Mouse (Mus musculus) layer of hippocampus, adult 9-10 months (tissue): ENCODE measurements around the gene Cfap45.

Experiments
- DNase-seq: peaks from one replicate; pipeline ENCODE4 v3.0.0; 2022; ENCODE audit warnings: low spot score

Cfap45 gene

GRCm38 (mm10) chr1:172520576-172521440 is at the start of gene Cfap45:
Gene Cfap45, plus strand, starts transcription at chr1:172520801.
- DNase-seq, result no peak

DNA sequence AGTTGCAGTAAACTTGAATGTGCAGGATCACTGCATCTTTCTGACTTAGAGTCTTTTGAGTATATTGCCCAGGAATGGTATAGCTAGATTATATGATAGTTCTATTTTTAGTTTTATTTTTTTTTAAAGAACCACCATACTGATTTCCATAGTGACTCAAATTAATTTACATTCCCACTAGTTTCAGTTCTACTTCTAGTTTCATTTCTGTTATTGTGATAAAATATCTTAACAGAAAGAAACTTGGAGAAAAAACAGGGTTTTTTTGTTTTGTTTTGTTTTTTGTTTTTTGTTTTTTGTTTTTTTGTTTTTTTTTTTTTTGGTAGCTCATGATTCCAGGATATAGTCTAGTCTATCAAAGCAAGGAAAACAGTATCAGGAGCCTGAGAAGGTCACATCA is 47.7 kb upstream of the Cfap45 start:
- no peak for DNase-seq

DNA sequence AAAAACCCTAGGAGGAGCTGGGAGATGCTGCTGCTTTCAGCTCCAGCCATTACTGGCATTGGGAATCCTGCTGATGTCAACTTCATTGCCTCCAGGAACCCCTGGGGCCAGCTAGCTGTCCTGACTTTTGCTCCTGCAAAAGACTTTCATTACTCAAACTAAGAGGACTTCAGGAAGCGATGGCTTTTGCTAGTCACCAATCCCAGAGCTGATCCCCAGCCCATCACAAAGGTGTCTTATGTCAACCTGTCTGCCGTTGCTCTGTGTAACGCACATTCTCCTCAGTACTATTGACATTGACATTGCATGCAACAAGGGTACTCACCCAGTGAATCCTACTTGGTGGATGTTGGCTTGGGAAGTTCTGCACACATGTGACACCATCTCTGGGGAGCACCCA is 46.4 kb upstream of the Cfap45 start:
- DNase-seq, result no peak

GRCm38 (mm10) chr1:172475054-172475741 is 45.4 kb upstream of the Cfap45 start, which contains the start of gene Slamf9:
Gene Slamf9, plus strand, starts transcription at chr1:172475358.
- peak; percentile 11 for DNase-seq

- no peak for DNase-seq
Measured at GRCm38 (mm10) chr1:172478020-172478419, 42.6 kb upstream of the Cfap45 start.

- no peak for DNase-seq
Measured at GRCm38 (mm10) chr1:172480376-172480775, 40.2 kb upstream of the Cfap45 start.

DNA sequence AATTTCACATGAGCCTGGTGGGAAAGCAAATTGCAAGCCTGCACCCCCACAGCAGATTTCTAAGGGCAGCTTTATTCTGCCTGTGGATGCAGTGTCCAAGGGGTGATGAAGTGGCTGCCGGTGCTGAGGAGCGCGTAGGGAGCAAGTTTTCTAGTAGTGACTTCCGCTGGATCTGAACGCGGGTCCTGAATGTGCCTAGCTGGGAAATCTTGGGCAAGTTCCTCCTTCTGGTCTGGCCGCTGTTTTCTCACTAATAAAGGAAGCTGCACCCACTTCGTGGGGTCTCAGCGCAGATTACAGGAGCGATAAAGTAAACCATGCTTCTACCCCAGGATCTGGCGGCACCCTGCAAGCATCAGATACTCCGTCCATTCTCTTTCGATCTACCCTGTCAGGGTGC is 39.5 kb upstream of the Cfap45 start:
- no peak for DNase-seq

DNA sequence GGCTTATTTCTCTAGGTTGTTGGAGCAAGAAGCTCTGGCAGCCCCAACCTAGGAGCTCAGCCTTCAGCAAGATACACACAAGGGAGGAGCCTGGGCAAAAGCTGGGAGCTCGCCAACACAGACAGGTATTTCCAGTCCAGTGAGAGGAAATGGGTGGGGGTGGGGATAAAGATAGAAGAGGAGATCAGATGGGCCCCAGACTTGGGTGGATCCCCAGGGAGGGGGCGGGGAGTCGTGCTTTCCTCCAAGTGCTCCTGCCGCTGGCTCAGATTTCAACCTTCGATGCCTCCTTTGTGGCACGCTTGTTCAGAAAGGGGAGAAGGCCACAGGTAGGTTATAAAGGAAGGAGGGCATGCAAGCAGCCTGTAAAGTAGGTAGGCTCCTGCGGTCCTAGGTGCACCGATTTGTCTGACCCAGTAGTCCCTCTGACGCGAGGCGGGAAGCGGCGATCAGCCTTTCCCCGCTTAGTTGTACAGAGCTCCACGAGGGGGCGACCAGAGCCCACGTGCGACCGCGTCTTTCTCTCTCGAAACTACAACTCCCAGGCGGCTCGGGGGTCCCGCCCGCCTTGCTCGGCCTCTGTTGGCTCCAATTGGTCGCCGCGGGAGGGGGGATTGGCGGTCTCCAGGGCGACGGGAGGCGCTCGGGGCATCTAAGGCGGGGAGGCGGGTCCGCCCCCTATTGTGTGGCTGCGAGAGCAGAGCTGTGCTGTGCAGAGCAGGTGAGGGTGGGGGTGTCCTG is 38.9 kb upstream of the Cfap45 start, which contains the start of gene Igsf9:
Gene Igsf9 (plus strand): TSS at position 249 of the 741 bp plus-strand sequence.
- DNase-seq, result peak; percentile 61

DNA sequence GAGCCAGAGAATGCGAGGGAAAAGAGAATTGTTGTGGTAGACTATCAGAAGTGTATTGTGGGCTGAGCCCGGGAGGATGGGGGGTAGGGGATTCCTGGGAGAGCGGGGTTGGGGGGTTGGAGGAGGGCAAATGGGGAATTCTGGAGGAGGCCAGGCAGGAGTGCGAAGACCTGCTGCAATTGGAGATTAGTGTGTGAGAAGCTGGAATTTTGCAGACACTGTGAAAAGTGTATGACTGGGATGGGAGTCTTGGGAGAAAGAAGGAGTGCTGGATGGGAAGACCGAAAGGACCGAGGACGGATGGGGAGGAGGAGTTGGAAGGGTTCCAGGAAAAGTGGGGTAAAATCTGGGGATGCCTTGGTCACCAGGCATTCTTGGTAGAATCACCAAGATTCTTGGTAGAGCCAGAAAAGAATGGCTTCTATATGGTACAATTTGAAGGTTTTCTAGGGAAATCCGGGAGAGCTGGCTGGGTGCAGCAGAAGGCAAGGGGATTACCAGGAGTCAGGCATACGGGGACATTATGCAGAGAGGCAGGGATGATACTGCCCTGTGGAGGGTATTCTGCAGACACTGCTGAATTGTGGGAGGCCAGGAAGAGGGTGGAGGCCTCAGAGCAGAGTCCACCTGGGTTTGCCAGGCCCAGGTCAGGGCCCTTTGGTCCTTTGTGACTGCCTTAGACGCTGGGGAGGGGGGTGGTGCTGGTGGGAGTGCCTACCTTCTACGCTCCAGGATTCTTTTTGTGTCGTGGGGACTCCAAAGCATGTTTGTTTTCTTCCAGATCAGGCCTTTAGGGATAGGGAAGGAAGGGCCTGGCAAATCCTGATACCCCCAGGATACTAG is 37.9 kb upstream of the Cfap45 start:
- no peak for DNase-seq

DNA sequence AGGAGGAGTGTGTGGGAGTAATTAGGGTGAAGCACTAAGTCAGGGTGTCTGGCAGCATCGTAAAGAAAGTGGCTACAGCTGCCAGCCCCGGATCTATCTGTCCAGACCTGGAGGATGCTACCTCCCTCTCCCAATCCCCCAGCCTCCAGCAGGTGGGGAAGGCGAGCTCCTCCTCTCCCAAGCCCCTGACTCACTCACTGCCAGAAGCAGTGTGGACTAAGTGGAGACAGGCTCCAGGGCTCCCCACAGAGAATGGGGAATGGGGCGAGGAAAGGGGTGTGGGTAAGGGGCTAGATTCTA is 37.3 kb upstream of the Cfap45 start:
- DNase-seq, result no peak

- no peak for DNase-seq
Measured at GRCm38 (mm10) chr1:172484236-172484635, 36.4 kb upstream of the Cfap45 start.

GRCm38 (mm10) chr1:172484671-172485070 is 35.9 kb upstream of the Cfap45 start:
- DNase-seq, result no peak

DNA sequence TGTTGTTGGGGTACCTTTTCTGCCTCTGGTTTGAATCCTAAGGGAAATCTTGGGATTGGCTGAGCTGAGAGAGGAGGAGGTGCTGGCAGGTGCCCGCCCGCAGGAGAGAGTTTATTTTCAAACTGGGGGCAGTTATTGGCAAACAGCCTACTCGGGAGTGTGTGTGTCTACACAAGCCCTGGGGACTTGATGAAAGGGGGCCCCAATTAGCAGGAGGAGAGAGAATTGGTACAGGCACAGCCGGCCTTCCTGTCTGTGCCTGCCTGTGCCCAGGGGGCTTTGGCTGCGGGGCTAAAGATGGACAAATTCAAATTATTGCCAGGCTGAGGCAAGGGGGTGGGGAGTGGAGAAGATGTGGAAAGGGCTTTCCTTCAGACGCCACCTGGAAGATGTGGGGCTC is 34.8 kb upstream of the Cfap45 start:
- no peak for DNase-seq

DNA sequence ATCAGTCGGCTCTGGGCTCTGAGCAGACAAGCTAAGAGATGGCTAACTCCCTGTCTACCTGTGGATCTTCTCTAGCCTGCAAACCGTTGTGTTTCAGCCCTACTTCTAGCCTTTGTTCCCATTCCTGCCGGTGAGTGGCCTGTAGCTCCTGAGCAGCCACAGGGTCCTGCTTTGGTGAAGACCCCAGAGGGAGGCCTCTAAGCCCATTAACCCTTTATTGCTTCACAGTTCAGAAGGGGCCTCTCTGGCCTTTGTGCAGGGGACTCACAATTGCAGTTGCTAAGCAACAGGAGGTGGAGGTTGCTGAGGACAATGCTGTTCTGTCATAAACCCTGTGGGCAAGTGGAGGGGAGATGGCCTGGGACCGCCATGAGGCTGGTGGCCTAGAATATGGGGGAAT is 34.4 kb upstream of the Cfap45 start:
- DNase-seq, result no peak

DNA sequence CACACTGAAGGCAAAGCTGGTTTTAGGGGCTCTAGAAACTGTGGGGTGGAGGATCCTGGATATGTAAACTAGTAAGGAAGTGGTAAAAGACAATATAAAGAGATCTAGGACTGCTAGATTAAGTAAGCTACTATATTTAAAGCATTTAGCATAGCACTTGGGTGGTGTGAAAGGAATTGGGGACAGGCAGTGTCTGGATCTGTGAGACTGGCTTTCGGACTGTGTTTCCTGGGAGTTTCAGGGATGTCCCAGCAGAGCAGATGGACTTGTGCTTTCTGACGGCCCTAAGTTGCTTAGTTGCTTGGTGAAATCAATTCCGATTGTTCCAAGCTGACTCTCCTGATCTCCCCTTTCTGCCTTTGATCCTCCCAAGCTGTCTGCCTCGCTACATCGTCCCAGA is 34.0 kb upstream of the Cfap45 start:
- no peak for DNase-seq

DNA sequence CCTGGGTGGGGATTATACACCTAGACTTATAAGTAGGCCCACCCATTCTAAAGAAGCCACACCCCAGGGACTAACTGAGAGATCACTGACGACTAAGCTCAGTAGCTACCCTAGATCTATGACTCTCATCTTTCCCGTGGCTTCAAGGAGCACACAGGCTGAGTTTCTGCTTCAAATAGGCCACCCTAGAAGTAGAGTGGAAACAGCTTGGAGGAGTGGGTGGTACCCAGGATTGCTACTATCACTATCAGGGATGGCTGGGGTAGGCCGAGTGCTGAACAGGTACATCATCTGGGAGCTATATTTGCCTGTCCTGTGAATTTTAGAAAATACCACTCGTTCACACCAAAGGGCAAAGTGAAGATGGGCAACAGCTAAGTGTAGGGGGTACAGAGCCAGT is 32.7 kb upstream of the Cfap45 start:
- DNase-seq, result no peak

- DNase-seq, result no peak
Measured at GRCm38 (mm10) chr1:172488831-172489230, 31.8 kb upstream of the Cfap45 start.

DNA sequence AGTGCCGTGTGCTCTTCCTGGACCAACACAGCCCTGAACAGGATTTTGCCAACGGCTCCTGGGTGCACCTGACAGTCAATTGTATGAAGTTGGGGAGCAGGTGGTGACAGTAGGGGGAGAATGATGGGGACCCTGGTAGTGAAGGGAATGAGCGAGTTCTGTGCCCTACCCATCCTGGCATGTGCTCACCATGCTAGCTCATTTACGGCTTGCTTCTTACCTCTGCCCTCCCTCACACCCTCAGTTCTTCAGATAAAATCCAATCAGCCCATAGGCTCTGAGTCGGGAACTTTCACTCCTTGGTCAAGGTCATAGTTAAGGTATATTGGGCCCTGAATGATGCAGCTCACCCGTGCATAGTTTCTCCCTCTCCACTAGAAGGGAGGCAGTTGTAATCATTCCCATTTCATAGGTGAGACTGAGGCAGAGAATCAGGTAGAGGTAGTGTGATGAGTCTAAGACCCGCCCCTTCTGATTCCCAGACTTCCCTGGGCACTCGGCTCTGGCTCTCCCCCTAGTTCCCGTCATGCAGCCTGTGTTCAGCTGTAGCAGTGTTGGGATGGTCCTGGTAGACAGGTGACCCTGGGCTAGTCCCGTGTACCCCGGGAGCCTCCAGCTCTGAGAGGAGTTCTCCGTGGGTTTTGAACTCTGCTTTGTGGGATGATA is 30.9 kb upstream of the Cfap45 start:
- DNase-seq, result no peak

GRCm38 (mm10) chr1:172490261-172490661 is 30.3 kb upstream of the Cfap45 start:
- peak; percentile 79 for DNase-seq

GRCm38 (mm10) chr1:172492047-172492446 is 28.6 kb upstream of the Cfap45 start:
- DNase-seq, result no peak

- DNase-seq, result no peak
Measured at GRCm38 (mm10) chr1:172493516-172493915, 27.1 kb upstream of the Cfap45 start.
